Mouse (Mus musculus) monocyte, adult 2 months (primary cell): ENCODE measurements at regions not wholly inside any gene's neighbourhood (a gene's known extent, or its start where the extent isn't known, plus 50 kb on each side); places are given as distances from the start of the nearest gene placed in this dataset.
"Not testable (repeated sequence)": the region's sequence is repeated elsewhere in the genome, so short reads cannot be mapped to it uniquely, and the experiment has no call there.

ENCODE experiments used
- DNase-seq, 2 experiments: peaks; one replicate each; pipeline ENCODE4 v3.0.0; 2022; ENCODE audit warnings: low spot score in 2 of 2, low read depth in 1 of 2

- DNase-seq: no peak
Measured at GRCm38 (mm10) chr14:45806726-45807280, 148.9 kb upstream of the Ddhd1 start.

- no peak for DNase-seq
Measured at GRCm38 (mm10) chr14:45807767-45808166, 149.8 kb upstream of the Ddhd1 start.

- no peak for DNase-seq
Measured at GRCm38 (mm10) chr14:45809491-45809890, 151.5 kb upstream of the Ddhd1 start.

DNA sequence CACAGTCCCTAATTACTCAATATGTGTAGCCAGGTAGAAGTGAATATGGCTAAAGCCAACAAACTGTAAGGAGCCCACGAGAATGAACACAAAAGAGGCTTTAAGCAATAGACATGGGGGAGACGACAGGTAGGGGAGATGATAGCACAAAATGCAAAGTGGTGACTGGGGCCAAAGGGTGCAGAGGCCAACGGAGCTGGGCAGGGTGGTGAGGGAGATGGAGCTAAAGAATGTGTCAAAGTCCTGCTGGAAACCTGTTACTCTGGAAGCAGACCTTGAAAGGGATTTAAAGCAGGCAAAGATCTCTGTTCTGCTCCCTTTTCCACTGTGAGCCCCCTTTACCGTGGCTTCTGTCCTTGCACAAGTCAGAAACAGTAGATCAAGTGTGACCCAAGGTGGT, 152.2 kb upstream of the Ddhd1 start:
- no peak for DNase-seq

GRCm38 (mm10) chr14:45810630-45811029, 152.7 kb upstream of the Ddhd1 start:
- DNase-seq: no peak

DNA sequence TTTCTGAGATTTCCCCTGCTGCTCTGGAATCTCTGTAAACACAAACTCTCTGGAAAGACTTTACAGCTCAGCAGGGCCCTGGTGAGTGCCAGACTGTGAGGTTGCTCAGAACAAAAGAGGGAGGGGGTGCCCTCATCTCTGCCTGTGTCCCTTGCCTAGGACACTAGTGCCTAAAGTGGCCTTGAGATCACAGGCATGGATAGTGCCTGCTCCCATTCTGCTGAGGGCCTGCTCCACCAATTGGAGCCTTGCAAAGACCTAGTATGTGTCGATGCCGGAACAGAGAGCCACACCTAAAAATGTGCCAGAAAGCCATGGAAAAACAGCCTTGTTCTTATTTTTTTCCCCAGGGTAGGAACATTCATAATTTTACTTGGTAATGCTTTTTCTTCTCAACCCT, 157.7 kb upstream of the Ddhd1 start:
- DNase-seq: no peak

- not testable (repeated sequence) for DNase-seq
Measured at GRCm38 (mm10) chr14:45816611-45817010, 158.7 kb upstream of the Ddhd1 start.

GRCm38 (mm10) chr14:45817756-45818155, 159.8 kb upstream of the Ddhd1 start:
- no peak for DNase-seq

DNA sequence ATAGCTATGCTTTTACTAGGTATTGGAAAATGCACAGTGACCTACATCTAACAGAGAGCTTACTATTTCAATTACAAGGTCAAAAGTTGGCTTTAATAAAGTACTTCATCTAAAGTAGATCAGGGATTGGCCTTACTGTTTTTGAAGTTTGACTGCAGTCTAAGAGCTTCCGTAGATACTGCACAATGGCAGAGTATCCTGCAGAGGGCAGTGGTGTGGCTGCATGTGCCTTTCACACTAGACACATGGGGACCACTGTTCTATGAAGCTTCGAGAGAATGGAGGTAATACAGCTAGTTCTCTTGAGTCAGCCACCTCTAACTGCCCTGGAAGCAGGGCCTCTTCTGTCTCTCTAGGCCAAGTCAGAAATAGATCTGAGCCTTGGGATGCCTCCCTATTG, 166.7 kb upstream of the Ddhd1 start:
- no peak for DNase-seq

DNA sequence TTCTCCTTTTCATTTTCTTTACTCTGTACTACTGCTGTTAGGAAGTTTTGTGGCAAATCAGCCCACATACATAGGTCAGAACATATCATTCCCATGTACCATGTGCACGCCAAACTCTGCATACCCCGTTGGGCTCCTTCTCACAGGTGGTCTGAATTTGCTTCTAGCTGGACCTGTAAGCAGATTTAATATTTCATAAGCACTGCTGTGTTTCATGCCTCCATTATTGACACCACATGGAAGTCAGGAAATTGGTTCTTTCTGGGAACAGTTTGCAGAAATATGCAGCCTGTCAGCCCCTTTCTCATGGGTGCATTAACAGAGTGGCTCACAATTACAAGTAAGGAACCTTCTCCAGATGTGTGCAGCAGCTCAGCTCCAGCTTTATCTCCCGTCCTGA, 168.1 kb upstream of the Ddhd1 start:
- no peak for DNase-seq

DNA sequence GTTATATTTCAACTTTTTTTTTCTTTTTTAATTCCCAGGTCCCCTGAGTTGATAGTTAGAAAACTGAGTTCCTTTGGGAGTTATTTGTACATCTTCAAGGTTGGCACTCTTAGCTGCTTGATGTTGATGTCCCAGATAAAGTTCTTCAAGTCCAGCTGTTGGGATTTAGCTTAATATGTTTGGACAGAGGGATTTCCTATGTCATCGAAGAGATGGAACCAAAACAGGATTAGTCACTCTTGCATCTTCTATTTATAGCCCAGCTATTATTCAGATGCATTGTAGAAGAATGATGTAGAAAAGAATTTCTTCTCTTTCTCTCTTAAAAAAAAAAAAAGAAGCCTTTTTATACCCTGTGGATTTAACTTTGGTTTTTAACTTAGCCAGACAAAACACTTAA, 169.2 kb upstream of the Ddhd1 start:
- no peak for DNase-seq

- DNase-seq: no peak
Measured at GRCm38 (mm10) chr14:45830457-45830856, 172.5 kb upstream of the Ddhd1 start.

- no peak for DNase-seq
Measured at GRCm38 (mm10) chr14:45837039-45837438, 179.1 kb upstream of the Ddhd1 start.

- DNase-seq: no peak
Measured at GRCm38 (mm10) chr14:45843829-45844228, 185.9 kb upstream of the Ddhd1 start.

DNA sequence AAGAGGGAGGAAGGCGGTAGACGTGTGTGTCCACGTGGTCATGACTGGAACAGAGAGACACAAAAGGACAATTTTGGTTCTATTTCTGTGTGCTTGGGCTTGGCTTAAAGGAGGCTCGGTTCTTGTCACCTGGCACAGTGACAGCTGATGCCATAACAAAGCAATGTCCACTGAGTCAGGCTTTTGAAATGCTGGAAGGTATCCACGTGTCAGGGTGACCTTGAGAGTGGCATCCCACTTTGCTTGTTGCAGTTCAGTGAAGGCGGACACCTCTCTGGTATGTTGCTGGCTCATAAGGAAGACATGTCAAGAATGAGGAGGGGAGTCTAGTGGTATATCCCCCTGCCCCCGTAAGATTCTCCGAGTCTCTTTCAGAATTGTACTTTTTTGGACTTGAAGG, 192.6 kb upstream of the Ddhd1 start:
- DNase-seq: no peak

DNA sequence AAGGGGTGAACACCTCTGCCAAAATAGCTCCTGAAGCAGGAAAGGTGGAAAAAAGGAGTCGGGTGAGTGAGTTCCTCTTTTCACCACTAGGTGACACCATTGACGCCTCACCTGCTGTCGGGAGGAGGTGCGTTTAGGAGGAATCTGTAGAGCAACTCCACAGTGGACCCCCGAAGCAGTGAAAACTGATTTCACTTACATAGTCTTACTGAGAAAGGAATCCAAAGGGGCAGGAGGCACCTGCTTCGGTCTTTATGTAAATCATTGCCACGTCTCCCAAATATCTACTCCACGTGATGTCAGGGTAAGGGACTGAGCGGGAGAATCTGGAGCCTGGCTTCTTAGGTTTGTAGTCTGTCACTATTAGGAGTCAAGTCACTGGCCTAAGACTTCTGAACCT, 220.5 kb upstream of the Ddhd1 start:
- no peak for DNase-seq

DNA sequence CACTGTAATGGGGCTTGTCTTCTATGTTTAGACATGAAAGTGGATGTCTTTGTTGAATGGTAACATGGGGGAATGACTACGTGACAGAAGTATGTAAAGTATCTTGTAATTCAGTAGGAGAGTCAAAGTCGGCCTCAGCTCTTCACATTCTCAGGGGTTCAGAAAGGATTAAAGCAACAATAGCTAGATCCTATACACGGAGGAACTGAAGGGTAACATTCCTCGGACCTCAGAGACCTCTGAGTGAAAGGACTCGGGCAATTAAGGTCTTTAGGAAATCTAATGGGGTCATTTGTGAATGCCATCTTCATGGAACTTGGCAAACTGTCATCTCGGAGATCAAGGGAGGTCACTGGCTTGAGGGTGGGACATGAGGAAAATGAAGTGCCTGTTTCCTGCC, 262.8 kb upstream of the Ddhd1 start:
- DNase-seq: no peak

GRCm38 (mm10) chr14:45943581-45943980, 285.6 kb upstream of the Ddhd1 start:
- no peak for DNase-seq

- no peak for DNase-seq
Measured at GRCm38 (mm10) chr14:45944101-45944500, 286.2 kb upstream of the Ddhd1 start.

DNA sequence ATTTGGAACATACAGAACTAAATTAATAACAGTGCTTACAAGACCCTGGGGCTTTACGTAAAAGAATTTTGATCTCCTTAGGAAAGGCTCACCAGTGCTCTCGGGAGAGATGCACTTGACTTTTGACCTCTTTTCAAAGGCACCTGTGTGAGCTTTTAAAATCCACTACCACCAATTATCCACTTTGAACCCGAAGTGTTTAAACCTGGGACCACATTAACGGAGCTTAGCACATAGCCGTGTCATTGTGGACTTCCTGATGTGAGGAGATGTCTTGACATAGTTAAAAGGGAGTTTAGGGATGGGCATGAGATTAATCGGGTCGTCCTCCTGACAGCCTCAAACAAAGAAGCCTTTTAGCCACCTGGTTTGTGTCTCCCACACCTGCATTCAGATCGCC, 286.6 kb upstream of the Ddhd1 start:
- no peak for DNase-seq

DNA sequence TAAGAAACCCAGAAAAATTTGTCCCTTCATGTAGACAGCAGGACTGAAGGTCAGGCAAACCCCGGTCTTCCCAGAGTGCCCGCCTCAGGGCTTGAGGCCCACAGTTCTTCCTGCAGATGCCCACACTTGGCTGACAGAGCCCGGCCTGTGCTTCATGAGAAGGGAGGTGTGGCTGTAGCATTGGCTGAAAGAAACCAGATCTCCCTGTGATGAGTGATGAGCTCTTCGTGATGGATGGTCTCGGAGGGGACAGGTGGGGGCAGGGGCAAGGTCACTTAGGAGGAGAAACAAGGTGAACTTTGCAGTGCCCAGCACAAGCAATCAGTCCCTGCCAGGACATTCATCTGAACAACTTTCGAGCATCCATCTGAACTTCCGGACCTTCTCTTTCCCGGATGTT, 298.7 kb upstream of the Ddhd1 start:
- no peak for DNase-seq

DNA sequence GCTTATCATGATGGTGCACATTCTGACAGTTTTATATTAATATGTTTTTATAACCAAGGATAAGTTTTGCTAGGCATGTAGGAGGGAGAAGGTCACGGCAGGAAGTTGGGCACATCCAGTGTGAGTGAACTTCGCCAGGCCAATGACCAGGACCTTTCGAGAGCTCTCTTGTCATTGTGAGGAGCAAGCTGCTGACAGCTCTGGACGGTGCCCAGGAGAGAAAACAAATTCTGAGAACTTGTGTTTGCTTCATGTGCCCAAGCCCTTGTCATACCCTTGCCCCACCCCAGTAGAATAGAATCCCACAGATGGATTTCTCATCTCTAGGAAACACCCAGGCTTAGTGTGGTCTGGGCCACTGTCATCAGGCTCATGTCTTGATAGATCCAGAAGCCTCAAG, 304.5 kb upstream of the Ddhd1 start:
- no peak for DNase-seq

DNA sequence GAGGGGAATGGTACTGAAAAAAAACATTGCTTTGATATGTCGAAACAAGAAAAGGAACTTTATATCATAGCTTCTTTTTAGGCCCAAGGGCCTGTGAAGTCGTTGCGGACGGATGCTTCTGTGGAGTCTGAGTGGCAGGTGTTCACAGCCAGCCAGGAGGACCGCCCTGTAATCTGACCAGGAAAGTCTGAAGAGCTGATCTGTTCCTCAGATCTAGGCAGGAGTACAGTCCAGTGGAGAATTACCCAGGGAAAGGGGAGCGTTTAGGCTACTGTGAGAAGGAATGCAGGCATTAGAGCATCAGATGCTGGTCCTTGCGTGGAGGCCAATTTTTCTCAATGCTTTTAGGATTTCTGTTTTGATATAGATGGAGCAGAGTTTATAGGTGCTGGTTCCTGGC, 306.1 kb upstream of the Ddhd1 start:
- no peak for DNase-seq
